Mouse (Mus musculus): ENCODE measurements around the gene Zfp663.

DNA sequence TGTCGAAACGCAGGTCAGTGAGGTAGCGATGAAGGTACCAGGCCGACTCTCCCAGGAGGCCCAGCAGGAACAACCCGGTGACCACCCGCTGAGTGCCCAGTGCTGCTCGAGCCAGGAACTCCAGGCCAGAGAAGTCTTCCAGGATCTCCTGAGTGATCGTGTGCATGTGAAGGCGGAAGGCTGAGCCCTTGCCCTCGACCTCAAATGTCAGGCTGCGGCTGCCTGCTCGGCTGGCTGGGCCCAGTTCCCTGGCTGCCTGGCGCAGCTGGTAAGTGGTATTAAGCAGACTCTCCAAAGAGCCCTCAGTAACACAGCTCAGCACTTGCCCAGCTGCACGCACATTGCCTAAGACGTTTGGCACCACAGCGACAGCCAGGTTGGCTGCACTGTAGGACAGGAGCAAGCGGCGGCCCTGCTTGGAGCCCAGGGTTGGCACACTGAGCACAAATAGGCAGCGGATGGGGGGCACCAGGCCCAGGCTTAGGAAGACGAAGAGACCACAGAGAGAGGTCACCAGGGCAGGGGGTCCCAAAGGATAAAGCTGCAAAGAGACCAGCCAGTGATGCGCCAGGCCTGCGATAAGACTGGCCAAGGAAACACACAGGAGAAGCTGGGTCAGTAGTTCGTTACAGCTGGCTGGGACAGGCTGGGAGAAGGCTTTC lies 29.1 kb upstream of the Zfp663 start:
- TF ChIP-seq CTCF (IDR thresholded peaks at IDR 0.05; ENCODE audit: borderline replicate concordance, insufficient read depth, low read length) = no peak
- no peak for TF ChIP-seq POLR2A (IDR thresholded peaks at IDR 0.05; ENCODE audit: low read depth, low read length)

All from embryonic fibroblast, embryonic 13.5 days (primary cell).